Mouse (Mus musculus): Measurements from ENCODE around the gene Rnf39. TPM values are rescaled to one million over a fixed set of nuclear protein-coding genes. Genes with fewer than 3 reads are reported as not detected.

Gene Rnf39
- polyA plus RNA-seq, 1 experiment from 2014 or later, result 48.9 TPM

DNA sequence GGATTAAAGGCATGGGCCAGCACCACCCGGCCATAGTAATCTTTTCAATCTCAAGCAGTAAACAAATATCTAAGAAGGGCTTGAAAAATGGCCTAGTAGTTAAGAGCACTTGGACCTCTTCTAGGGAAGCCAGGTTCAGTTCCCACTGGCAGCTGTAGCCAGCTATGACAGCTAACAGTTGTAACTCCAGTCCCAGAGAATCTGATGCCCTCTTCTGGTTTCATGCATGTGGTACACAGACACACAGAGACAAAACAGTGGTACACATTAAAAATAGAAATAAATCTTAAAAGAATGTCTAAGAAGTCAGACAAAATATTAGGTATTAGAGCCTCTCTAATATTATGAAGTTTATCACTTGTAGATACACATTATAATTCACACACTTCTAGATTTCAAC, 18.4 kb downstream of the Rnf39 start:
- H3K9me3 ChIP-seq (ENCODE audit: control insufficient read depth, low read length), result no peaks in the 10 kb centered on the region
- H3K4me1 ChIP-seq (replicated peaks; ENCODE audit: control insufficient read depth, insufficient read depth), result no peaks in the 10 kb centered on the region; the same call in none of the 2 replicates
- 44% methylated on average over 1 of the region's 1 CpGs for WGBS
- no peaks in the 10 kb centered on the region for H3K36me3 ChIP-seq (ENCODE audit: control insufficient read depth, insufficient read depth, low read length)
- TF ChIP-seq EP300 (optimal IDR thresholded peaks at IDR 0.05) (no peak), CTCF (IDR thresholded peaks at IDR 0.05; ENCODE audit: low read depth) (peak; percentile 37; the same call in 1 of the 2 replicates)
- H3K9ac ChIP-seq (ENCODE audit: low read length), result no peak overlapping the region
- H3K4me2 ChIP-seq (replicated peaks; ENCODE audit: low read depth), result no peak overlapping the region
- no peak for ATAC-seq (ENCODE audit: low FRiP score, low TSS enrichment)
- H3K27ac ChIP-seq (replicated peaks), result no peak overlapping the region
- H3K4me3 ChIP-seq (ENCODE audit: low read depth, low read length), result no peak overlapping the region
- DNase-seq (ENCODE audit: low spot score), result no peak
- no peaks in the 10 kb centered on the region for H3K27me3 ChIP-seq (ENCODE audit: control insufficient read depth, insufficient read depth, low read length)

DNA sequence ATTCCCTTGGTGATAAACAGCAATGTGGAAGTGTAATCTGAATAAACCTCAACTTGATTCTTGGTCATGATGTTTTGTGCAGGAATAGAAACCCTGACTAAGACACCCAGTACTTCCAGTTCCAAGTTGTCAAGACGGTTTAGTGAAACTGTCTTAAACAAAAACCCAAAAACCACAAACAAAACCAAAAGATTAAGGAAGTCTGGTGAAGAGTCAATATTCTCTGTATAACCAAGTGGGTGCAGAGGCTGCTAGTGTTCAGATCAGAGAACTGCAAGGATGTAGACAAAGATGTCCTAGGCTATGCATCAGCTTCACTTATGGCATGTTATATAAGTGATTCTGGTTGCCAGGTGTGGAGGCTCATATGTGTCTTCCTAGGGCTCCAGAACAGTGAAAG, 24.2 kb downstream of the Rnf39 start:
- no peaks in the 10 kb centered on the region for H3K27me3 ChIP-seq (ENCODE audit: control insufficient read depth, insufficient read depth, low read length)
- no peak overlapping the region for H3K4me2 ChIP-seq (replicated peaks; ENCODE audit: low read depth)
- H3K36me3 ChIP-seq (ENCODE audit: control insufficient read depth, insufficient read depth, low read length), result no peaks in the 10 kb centered on the region
- H3K9ac ChIP-seq (ENCODE audit: low read length), result no peak overlapping the region
- DNase-seq (ENCODE audit: low spot score) (no peak), ATAC-seq (ENCODE audit: low FRiP score, low TSS enrichment) (no peak)
- no peaks in the 10 kb centered on the region for H3K9me3 ChIP-seq (ENCODE audit: control insufficient read depth, low read length)
- TF ChIP-seq CTCF (IDR thresholded peaks at IDR 0.05; ENCODE audit: low read depth), result no peak
- no peak for TF ChIP-seq EP300 (optimal IDR thresholded peaks at IDR 0.05)
- H3K4me3 ChIP-seq (ENCODE audit: low read depth, low read length), result no peak overlapping the region
- H3K27ac ChIP-seq (replicated peaks), result no peak overlapping the region
- H3K4me1 ChIP-seq (replicated peaks; ENCODE audit: control insufficient read depth, insufficient read depth), result no peaks in the 10 kb centered on the region
- 65% methylated on average over 1 of the region's 1 CpGs for WGBS

DNA sequence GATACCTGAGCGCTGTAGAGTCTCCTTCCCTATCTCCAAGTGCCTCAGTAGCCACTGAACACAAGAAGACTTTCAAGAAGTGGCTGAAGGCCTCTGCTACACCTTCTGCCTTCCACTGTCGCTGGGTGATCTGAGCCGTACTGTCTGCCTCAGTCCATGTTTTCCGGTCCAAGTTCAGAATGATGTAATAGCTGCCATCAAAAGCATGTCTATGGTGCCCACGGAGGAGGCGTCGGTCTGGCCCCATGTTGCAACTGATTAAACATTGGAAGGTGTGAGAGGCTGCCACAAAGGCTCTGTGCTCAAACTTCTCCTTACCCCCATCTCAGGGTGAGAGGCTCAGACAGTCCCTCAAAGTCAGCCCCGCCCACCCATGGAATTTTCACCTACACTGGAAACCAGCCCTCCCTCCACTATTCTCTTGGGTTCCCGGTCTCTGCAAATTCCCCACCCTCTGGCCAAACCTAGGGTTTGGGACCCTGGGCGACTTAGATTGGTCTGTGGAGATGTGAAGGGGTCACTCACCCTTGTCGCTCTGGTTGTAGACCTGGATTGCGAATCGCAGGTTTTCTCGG, 27.7 kb downstream of the Rnf39 start:
- TF ChIP-seq CTCF (IDR thresholded peaks at IDR 0.05; ENCODE audit: low read depth) (no peak), EP300 (optimal IDR thresholded peaks at IDR 0.05) (no peak)
- Histone ChIP-seq H3K9me3 (ENCODE audit: control insufficient read depth, low read length) (no peaks in the 10 kb centered on the region), H3K27ac (replicated peaks) (no peak overlapping the region), H3K4me1 (replicated peaks; ENCODE audit: control insufficient read depth, insufficient read depth) (no peaks in the 10 kb centered on the region), H3K4me2 (replicated peaks; ENCODE audit: low read depth) (no peak overlapping the region), H3K27me3 (ENCODE audit: control insufficient read depth, insufficient read depth, low read length) (no peaks in the 10 kb centered on the region), H3K9ac (ENCODE audit: low read length) (no peak overlapping the region), H3K36me3 (ENCODE audit: control insufficient read depth, insufficient read depth, low read length) (no peaks in the 10 kb centered on the region), H3K4me3 (ENCODE audit: low read depth, low read length) (no peak overlapping the region)
- DNase-seq (ENCODE audit: low spot score) (no peak), ATAC-seq (ENCODE audit: low FRiP score, low TSS enrichment) (no peak)
- 71% methylated on average over 14 of the region's 14 CpGs for WGBS

DNA sequence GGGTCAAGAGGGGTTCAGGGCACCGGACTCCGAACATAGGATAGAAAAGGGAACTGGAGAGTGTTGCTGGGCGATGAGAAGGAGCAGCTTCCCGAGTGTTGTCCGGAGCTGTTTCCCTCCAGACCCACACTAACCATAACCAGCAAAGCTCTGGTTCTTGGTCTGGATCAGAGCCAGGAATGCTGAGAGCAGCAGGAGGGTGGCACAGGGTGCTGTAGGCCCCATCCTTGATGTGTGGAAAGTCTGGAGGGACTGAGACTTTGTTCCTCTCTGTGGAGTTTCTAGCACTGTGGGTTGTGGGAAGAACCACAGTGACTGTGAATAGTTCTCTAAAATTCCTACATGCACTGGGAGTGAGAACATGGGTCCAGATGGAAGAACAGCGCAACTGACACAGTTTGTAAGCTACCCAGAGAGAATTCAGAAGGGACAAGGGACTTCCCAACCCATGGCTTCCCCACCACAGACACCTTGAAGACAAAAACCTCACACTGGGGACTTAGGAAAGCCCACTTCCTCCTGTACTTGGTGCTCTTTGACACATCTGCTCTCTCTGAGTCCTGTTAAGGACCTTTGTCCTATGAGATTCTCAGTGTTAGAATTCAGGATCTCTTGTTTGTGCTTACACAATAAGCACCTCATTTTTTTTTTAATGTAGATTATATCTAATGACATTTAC, 28.6 kb downstream of the Rnf39 start:
- no peak for TF ChIP-seq EP300 (optimal IDR thresholded peaks at IDR 0.05)
- no peak for TF ChIP-seq CTCF (IDR thresholded peaks at IDR 0.05; ENCODE audit: low read depth)
- no peaks in the 10 kb centered on the region for H3K36me3 ChIP-seq (ENCODE audit: control insufficient read depth, insufficient read depth, low read length)
- no peak overlapping the region for H3K4me3 ChIP-seq (ENCODE audit: low read depth, low read length)
- no peaks in the 10 kb centered on the region for H3K4me1 ChIP-seq (replicated peaks; ENCODE audit: control insufficient read depth, insufficient read depth)
- 86% methylated on average over 6 of the region's 6 CpGs for WGBS
- no peaks in the 10 kb centered on the region for H3K27me3 ChIP-seq (ENCODE audit: control insufficient read depth, insufficient read depth, low read length)
- H3K9ac ChIP-seq (ENCODE audit: low read length), result no peak overlapping the region
- H3K9me3 ChIP-seq (ENCODE audit: control insufficient read depth, low read length), result no peaks in the 10 kb centered on the region
- no peak for DNase-seq (ENCODE audit: low spot score)
- ATAC-seq (ENCODE audit: low FRiP score, low TSS enrichment), result no peak
- no peak overlapping the region for H3K27ac ChIP-seq (replicated peaks)
- no peak overlapping the region for H3K4me2 ChIP-seq (replicated peaks; ENCODE audit: low read depth)

DNA sequence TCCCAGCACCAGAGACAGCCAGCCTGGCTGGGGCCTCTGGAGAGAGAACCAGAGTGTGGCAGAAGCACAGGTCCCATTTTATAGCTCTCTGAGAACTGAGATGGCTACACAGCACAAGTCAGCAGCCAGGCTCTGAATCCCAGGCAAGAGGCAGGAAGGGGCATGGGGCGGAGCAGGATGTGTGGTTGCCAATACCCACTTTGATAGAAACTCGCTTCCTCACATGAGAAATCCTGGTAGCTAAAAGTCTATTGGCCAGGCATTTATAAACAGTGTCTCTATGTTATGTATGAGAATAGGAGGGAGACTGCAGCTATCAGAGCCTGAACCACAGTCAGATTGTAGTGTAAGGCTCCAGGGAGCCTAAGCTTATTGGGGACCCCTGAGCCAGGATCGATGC, 30.1 kb downstream of the Rnf39 start:
- H3K4me3 ChIP-seq (ENCODE audit: low read depth, low read length), result no peak overlapping the region
- no peaks in the 10 kb centered on the region for H3K9me3 ChIP-seq (ENCODE audit: control insufficient read depth, low read length)
- H3K27me3 ChIP-seq (ENCODE audit: control insufficient read depth, insufficient read depth, low read length), result no peaks in the 10 kb centered on the region
- no peak overlapping the region for H3K4me2 ChIP-seq (replicated peaks; ENCODE audit: low read depth)
- no peak overlapping the region for H3K9ac ChIP-seq (ENCODE audit: low read length)
- no peak for ATAC-seq (ENCODE audit: low FRiP score, low TSS enrichment)
- H3K27ac ChIP-seq (replicated peaks), result no peak overlapping the region
- DNase-seq (ENCODE audit: low spot score), result no peak
- no peaks in the 10 kb centered on the region for H3K4me1 ChIP-seq (replicated peaks; ENCODE audit: control insufficient read depth, insufficient read depth)
- TF ChIP-seq CTCF (IDR thresholded peaks at IDR 0.05; ENCODE audit: low read depth), result no peak
- no peak for TF ChIP-seq EP300 (optimal IDR thresholded peaks at IDR 0.05)
- H3K36me3 ChIP-seq (ENCODE audit: control insufficient read depth, insufficient read depth, low read length), result no peaks in the 10 kb centered on the region
- 78% methylated on average over 3 of the region's 3 CpGs for WGBS

DNA sequence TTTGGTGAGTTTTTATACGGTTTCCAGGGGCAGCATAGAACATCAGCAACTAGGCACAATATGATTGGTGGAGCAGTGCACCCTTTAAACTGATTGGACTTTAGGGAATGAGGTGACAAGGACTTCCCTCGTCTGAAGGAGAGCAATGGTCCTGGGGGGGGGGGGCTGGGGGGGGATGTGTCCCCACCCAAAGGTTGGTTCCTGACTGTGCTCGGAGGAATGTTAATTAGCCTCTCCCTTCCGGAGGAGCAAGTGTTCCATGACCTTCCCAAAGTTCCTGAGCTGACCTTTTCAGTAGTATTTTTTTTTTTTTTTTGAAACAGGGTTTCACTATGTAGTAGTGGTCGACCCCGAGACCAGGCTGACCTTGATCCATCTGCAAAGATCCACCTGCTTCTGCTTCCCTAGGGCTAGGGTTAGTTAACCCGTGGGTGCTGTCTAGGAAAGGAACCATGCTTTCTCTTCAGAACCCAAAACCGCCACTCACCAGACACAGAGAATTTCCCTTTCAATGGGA, 30.6 kb downstream of the Rnf39 start:
- Histone ChIP-seq H3K27ac (replicated peaks) (no peak overlapping the region), H3K4me2 (replicated peaks; ENCODE audit: low read depth) (no peak overlapping the region), H3K4me1 (replicated peaks; ENCODE audit: control insufficient read depth, insufficient read depth) (no peaks in the 10 kb centered on the region), H3K9me3 (ENCODE audit: control insufficient read depth, low read length) (no peaks in the 10 kb centered on the region), H3K9ac (ENCODE audit: low read length) (no peak overlapping the region), H3K27me3 (ENCODE audit: control insufficient read depth, insufficient read depth, low read length) (no peaks in the 10 kb centered on the region), H3K36me3 (ENCODE audit: control insufficient read depth, insufficient read depth, low read length) (no peaks in the 10 kb centered on the region), H3K4me3 (ENCODE audit: low read depth, low read length) (no peak overlapping the region)
- TF ChIP-seq EP300 (optimal IDR thresholded peaks at IDR 0.05) (no peak), CTCF (IDR thresholded peaks at IDR 0.05; ENCODE audit: low read depth) (no peak)
- WGBS, result 57% methylated on average over 8 of the region's 8 CpGs
- DNase-seq (ENCODE audit: low spot score), result no peak
- ATAC-seq (ENCODE audit: low FRiP score, low TSS enrichment), result no peak
